Comparison of ENCODE assay signal across 8 mouse cellular contexts in the genomic region with DNA sequence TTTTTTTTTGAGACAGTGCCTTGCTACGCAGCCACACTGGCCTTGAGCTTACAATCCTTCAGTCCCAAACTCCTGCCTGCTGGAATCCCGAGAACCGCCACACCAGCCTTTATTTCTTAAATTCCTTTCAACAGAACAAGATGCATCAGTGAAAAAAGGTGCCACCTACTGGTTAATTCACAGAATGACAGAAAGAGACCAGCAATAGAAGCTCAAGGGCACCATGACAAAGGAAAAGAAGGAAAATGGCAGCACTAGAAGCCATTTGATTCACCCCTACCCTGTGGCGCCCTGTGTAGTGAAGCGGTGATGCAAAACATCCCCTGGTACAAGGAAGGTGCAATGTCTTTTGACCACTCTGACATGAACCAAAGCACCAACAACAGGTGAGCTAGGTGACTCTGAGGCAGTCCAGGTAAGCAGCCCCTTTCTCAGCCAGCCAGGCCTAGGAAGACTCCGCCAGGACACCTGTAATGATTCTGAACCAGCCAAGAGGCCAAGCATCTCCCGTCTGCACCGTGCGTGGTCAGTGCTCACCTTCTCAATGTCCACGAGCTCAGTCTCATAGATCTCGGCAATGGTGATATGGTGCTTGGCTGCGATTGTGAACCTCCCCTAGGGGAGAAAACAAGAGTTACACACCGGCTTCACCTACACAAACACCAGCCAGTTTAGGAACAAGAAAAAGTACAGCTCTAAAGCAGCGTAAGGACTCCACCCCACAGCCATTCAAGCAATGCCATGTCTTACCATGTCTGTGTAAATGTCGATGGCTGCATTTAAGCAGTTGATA. TPM values are rescaled to one million over a fixed set of nuclear protein-coding genes. Genes with fewer than 3 reads are reported as not detected.
A peak's percentile ranks its signal among the peaks of the same experiment; 100 is the strongest.
DNase-seq lines count a peak whose midpoint lies in the region; ATAC-seq lines count a peak whose summit lies in the region.

No protein-coding gene starts in this region.

- H3K4me2 ChIP-seq in kidney, embryonic 16.5 days (replicated peaks; ENCODE audit: low read depth, low read length) = no peak overlapping the region
- H3K4me2 ChIP-seq in midbrain, embryonic 13.5 days (replicated peaks) = no peak overlapping the region

- H3K9me3 ChIP-seq in kidney, embryonic 16.5 days (ENCODE audit: low read length) = no peaks in the 10 kb centered on the region
- H3K9me3 ChIP-seq in midbrain, embryonic 13.5 days = no peaks in the 10 kb centered on the region

- H3K4me1 ChIP-seq in kidney, embryonic 16.5 days (ENCODE audit: insufficient read depth, low read length) = no peaks in the 10 kb centered on the region
- H3K4me1 ChIP-seq in midbrain, embryonic 13.5 days (replicated peaks) = no peaks in the 10 kb centered on the region

- WGBS in kidney, embryonic 16.5 days = 78% methylated on average over 15 of the region's 15 CpGs
- WGBS in midbrain, embryonic 13.5 days = 73% methylated on average over 15 of the region's 15 CpGs

- H3K36me3 ChIP-seq in kidney, embryonic 16.5 days (ENCODE audit: insufficient read depth, low read length) = 0 out of 2 replicates have a peak, but pooled peaks cover 5% of the 10 kb centered on the region
- H3K36me3 ChIP-seq in midbrain, embryonic 13.5 days = peaks cover 38% of the 10 kb centered on the region

- no peak for DNase-seq in kidney, adult 18-20 months
- peak; percentile 56 for DNase-seq in MN1 (ENCODE audit: low spot score)
- peak; percentile 34 for DNase-seq in forelimb bud, embryonic 11.5 days (ENCODE audit: low read depth, low spot score)
- DNase-seq in frontal cortex, postnatal 25 days (ENCODE audit: low spot score in 2 of 2) = no peak
- DNase-seq in thymus, postnatal 36 days = no peak
- no peak for DNase-seq in gastrocnemius, adult 8-10 months (ENCODE audit: low spot score in 2 of 2)

- no peaks in the 10 kb centered on the region for H3K27me3 ChIP-seq in kidney, embryonic 16.5 days (ENCODE audit: insufficient read depth, low read length)
- no peaks in the 10 kb centered on the region for H3K27me3 ChIP-seq in midbrain, embryonic 13.5 days

- H3K4me3 ChIP-seq in kidney, embryonic 16.5 days (ENCODE audit: low read length) = no peak overlapping the region
- no peak overlapping the region for H3K4me3 ChIP-seq in midbrain, embryonic 13.5 days (replicated peaks)

- no peak overlapping the region for H3K9ac ChIP-seq in kidney, embryonic 16.5 days (replicated peaks; ENCODE audit: low read length)
- H3K9ac ChIP-seq in midbrain, embryonic 13.5 days (replicated peaks) = no peak overlapping the region

- peak; percentile 46; the same call in 1 of the 2 replicates for ATAC-seq in kidney, embryonic 16.5 days (ENCODE audit: low FRiP score, low TSS enrichment)
- ATAC-seq in midbrain, embryonic 13.5 days = peak; percentile 75

- H3K27ac ChIP-seq in kidney, embryonic 16.5 days (ENCODE audit: low read length) = no peak overlapping the region
- no peak overlapping the region for H3K27ac ChIP-seq in midbrain, embryonic 13.5 days

RNA-seq across cellular contexts. Expression of a gene that starts 25.7 kb away (rescaled TPM):
- 2.5 and 3.3 TPM in 2 replicates for polyA plus RNA-seq in kidney, embryonic 16.5 days (2015; fragmentation: Nextera tagmentation; extraction: Ambion mirVana)
- polyA plus RNA-seq in midbrain, embryonic 13.5 days (2015; fragmentation: Nextera tagmentation; extraction: Ambion mirVana) = 43.6 and 48.1 TPM in 2 replicates
- total RNA-seq in gastrocnemius, adult 8-10 months (2022) = 1 to 10 TPM; 4.1 to 6.1 (median 4.8) TPM

RNA-seq across cellular contexts. Expression of a gene that starts 25.8 kb away (rescaled TPM):
- 25.2 and 25.7 TPM in 2 replicates for polyA plus RNA-seq in kidney, embryonic 16.5 days (2015; fragmentation: Nextera tagmentation; extraction: Ambion mirVana)
- 17.6 and 17.8 TPM in 2 replicates for polyA plus RNA-seq in midbrain, embryonic 13.5 days (2015; fragmentation: Nextera tagmentation; extraction: Ambion mirVana)
- 10 to 100 TPM; 19.2 to 27.7 (median 23.9) TPM for total RNA-seq in gastrocnemius, adult 8-10 months (2022)

RNA-seq across cellular contexts. Expression of a gene that starts 34.2 kb away (rescaled TPM):
- 90.4 and 98.0 TPM in 2 replicates for polyA plus RNA-seq in kidney, embryonic 16.5 days (2015; fragmentation: Nextera tagmentation; extraction: Ambion mirVana)
- 64.0 and 65.3 TPM in 2 replicates for polyA plus RNA-seq in midbrain, embryonic 13.5 days (2015; fragmentation: Nextera tagmentation; extraction: Ambion mirVana)
- total RNA-seq in gastrocnemius, adult 8-10 months (2022) = 1 to 10 TPM; 6.0 to 8.0 (median 6.6) TPM

RNA-seq across cellular contexts. Expression of a gene that starts 43.6 kb away (rescaled TPM):
- not detected in 2 replicates for polyA plus RNA-seq in kidney, embryonic 16.5 days (2015; fragmentation: Nextera tagmentation; extraction: Ambion mirVana)
- not detected in 2 replicates for polyA plus RNA-seq in midbrain, embryonic 13.5 days (2015; fragmentation: Nextera tagmentation; extraction: Ambion mirVana)
- total RNA-seq in gastrocnemius, adult 8-10 months (2022) = not detected

Comparison
In these comparisons a context has a peak if more than half of its experiments do, and no peak if none do; other contexts are left out.
1. DNase-seq: peak in MN1 (single experiment) and forelimb bud, embryonic 11.5 days (single experiment); none in kidney, adult 18-20 months (single experiment), frontal cortex, postnatal 25 days (0 of 2), thymus, postnatal 36 days (0 of 2) and gastrocnemius, adult 8-10 months (0 of 2).
2. RNA of a gene that starts 25.7 kb away (polyA plus RNA-seq): 43.6 to 48.1 TPM in midbrain, embryonic 13.5 days; 2.5 to 3.3 TPM in kidney, embryonic 16.5 days; every median in the first group is over 10 times any median in the second.